Mouse (Mus musculus) limb, embryonic 11.5 days (tissue): ENCODE measurements around the gene Gm6583. TPM values are rescaled to one million over a fixed set of nuclear protein-coding genes. Genes with fewer than 3 reads are reported as not detected.

Source experiments
- ATAC-seq: fragments of 200-750 bp; cut with Nextera tagmentation; 2 replicates; pipeline ENCODE4 v1.8.0; 2017; ENCODE audit warnings: low read depth; ENCODE audit not compliant: insufficient number of reproducible peaks, low FRiP score, low TSS enrichment
- DNase-seq: peaks from one replicate; pipeline ENCODE4 v3.0.0-alpha.2; 2015; ENCODE audit warnings: low spot score
- H3K27ac ChIP-seq: fragments of 300-500 bp; sonication (generic); replicated peaks from 2 replicates; pipeline ENCODE4 v1.5.1; 2014; ENCODE audit warnings: low read depth, mild to moderate bottlenecking, low read length
- H3K27me3 ChIP-seq: fragments of 300-500 bp; sonication (generic); 2 replicates; pipeline ENCODE4 v1.6.1; 2014; ENCODE audit warnings: mild to moderate bottlenecking, low read length, mixed read lengths; ENCODE audit not compliant: control insufficient read depth, insufficient read depth
- H3K36me3 ChIP-seq: fragments of 300-500 bp; sonication (generic); 2 replicates; pipeline ENCODE4 v1.6.1; 2014; ENCODE audit warnings: mild to moderate bottlenecking, low read length, moderate library complexity, mixed read lengths; ENCODE audit not compliant: control insufficient read depth, insufficient read depth
- H3K4me1 ChIP-seq: fragments of 300-500 bp; sonication (generic); 2 replicates; pipeline ENCODE4 v1.6.1; 2014; ENCODE audit warnings: low read length, mixed read lengths; ENCODE audit not compliant: control insufficient read depth, insufficient read depth
- H3K4me2 ChIP-seq: fragments of 300-500 bp; sonication (generic); 2 replicates; pipeline ENCODE4 v1.6.1; 2014; ENCODE audit warnings: low read depth, mild to moderate bottlenecking, moderate library complexity; ENCODE audit not compliant: severe bottlenecking
- H3K4me3 ChIP-seq: fragments of 300-500 bp; sonication (generic); 2 replicates; pipeline ENCODE4 v1.5.1; 2014; ENCODE audit warnings: low read depth, low read length
- H3K9ac ChIP-seq: fragments of 300-500 bp; sonication (generic); 2 replicates; pipeline ENCODE4 v1.6.1; 2014; ENCODE audit warnings: mild to moderate bottlenecking, low read length
- H3K9me3 ChIP-seq: fragments of 300-500 bp; sonication (generic); 2 replicates; pipeline ENCODE4 v1.6.1; 2016; ENCODE audit warnings: low read length; ENCODE audit not compliant: control insufficient read depth
- WGBS: fragments of 180-500 bp; shearing (Covaris S2); extraction: QIAGEN DNeasy Blood & Tissue Kit; methylation state at CpG from one replicate; pipeline ENCODE4 v1.1.7; 2014; 5-methylcytosine and 5-hydroxymethylcytosine counted together
- polyA plus RNA-seq: library from polyadenylated mRNA; unstranded; fragments of >200 nt; fragmentation: Nextera tagmentation; extraction: Ambion mirVana; gene quantifications from 2 replicates; pipeline ENCODE4 v1.2.1, GENCODE M21; 2014

Gm6583 gene
- polyA plus RNA-seq, 1 experiment from 2014 or later: 0.12 TPM

GRCm38 (mm10) chr5:112316468-112316867 lies 39.4 kb downstream of the Gm6583 start:
- no peak for DNase-seq
- 82% methylated on average over 5 of the region's 5 CpGs for WGBS
- no peak for ATAC-seq
- Histone ChIP-seq H3K4me1 (no peaks in the 10 kb centered on the region), H3K4me3 (no peak overlapping the region), H3K9me3 (no peaks in the 10 kb centered on the region), H3K36me3 (no peaks in the 10 kb centered on the region), H3K9ac (no peak overlapping the region), H3K27me3 (no peaks in the 10 kb centered on the region), H3K4me2 (no peak overlapping the region), H3K27ac (no peak overlapping the region)

DNA sequence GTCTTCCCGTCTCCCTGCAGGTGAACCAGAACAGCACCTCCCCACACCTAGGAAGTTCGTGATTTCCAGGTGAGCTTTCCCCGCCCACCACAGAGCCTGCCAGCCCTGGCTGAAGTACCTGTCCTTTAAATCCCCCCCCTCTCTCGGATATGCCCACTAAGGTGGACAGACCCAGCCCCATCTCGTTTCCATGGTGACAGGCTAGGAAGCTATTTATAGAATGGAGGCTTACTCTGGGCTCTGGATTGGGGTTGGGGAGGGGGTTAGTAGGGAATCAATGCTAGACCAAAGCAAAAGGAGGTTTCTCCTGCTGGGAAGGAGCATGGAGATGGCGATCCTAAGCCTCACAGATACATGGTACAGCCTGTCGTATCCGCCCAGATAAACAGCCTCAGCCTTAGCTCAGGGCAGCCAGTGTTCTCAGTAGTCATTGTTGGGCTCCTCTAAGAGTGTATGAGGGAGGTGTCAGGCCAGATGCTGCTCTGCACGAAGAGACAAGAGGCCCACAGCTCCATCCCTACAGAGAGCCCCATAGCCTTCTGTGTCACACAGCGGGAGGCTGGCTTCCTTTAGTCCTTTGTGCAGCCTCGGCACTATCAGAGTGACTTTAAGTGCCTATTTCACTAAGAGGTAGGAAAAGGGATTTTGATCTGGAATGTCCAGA lies 42.5 kb downstream of the Gm6583 start:
- Histone ChIP-seq H3K4me2 (no peak overlapping the region), H3K9ac (no peak overlapping the region), H3K27ac (no peak overlapping the region), H3K27me3 (no peaks in the 10 kb centered on the region), H3K4me1 (no peaks in the 10 kb centered on the region), H3K4me3 (no peak overlapping the region), H3K36me3 (peaks cover 4% of the 10 kb centered on the region), H3K9me3 (no peaks in the 10 kb centered on the region)
- DNase-seq (no peak), ATAC-seq (no peak)
- WGBS: 88% methylated on average over 11 of the region's 11 CpGs

GRCm38 (mm10) chr5:112305842-112306241 lies 50.0 kb downstream of the Gm6583 start:
- Histone ChIP-seq H3K36me3 (peaks cover 14% of the 10 kb centered on the region), H3K4me1 (no peaks in the 10 kb centered on the region), H3K4me2 (no peak overlapping the region), H3K9ac (no peak overlapping the region), H3K27ac (no peak overlapping the region), H3K4me3 (no peak overlapping the region), H3K9me3 (no peaks in the 10 kb centered on the region), H3K27me3 (no peaks in the 10 kb centered on the region)
- 77% methylated on average over 5 of the region's 5 CpGs for WGBS
- no peak for DNase-seq
- no peak for ATAC-seq

Other genes with a start within 250 kb of the Gm6583 start
- 0.20 and 0.61 TPM in 2 replicates for gene Cryba4, start 103.5 kb downstream of the Gm6583 start, polyA plus RNA-seq
- 0.20 TPM in 1 of 2 replicates, not detected in the other for gene Crybb1, start 100.2 kb downstream of the Gm6583 start, polyA plus RNA-seq
- gene Tpst2, start 79.3 kb downstream of the Gm6583 start, polyA plus RNA-seq: 30.9 and 31.1 TPM in 2 replicates
- 27.3 and 29.4 TPM in 2 replicates for gene Tfip11, start 29.7 kb downstream of the Gm6583 start, polyA plus RNA-seq
- 56.0 and 57.0 TPM in 2 replicates for gene Srrd, start 13.0 kb downstream of the Gm6583 start, polyA plus RNA-seq
- 36.6 and 38.4 TPM in 2 replicates for gene Hps4, start 12.9 kb downstream of the Gm6583 start, polyA plus RNA-seq
- gene Asphd2, start 38.8 kb upstream of the Gm6583 start, polyA plus RNA-seq: 26.1 and 27.1 TPM in 2 replicates
- gene Gm6588, start 93.4 kb upstream of the Gm6583 start, polyA plus RNA-seq: not detected in 2 replicates
- 0.13 and 0.21 TPM in 2 replicates for gene Sez6l, start 221.2 kb upstream of the Gm6583 start, polyA plus RNA-seq